Mouse (Mus musculus): ENCODE data around the gene Foxe1. TPM values are rescaled to one million over a fixed set of nuclear protein-coding genes. Genes with fewer than 3 reads are reported as not detected.

Foxe1 gene
- polyA plus RNA-seq, 1 experiment from 2014 or later = not detected

GRCm38 (mm10) chr4:46328906-46329305 is 14.5 kb upstream of the Foxe1 start:
- Histone ChIP-seq H3K27me3 (ENCODE audit: control insufficient read depth, insufficient read depth, low read length) (peaks cover 9% of the 10 kb centered on the region; the same call in 1 of the 2 replicates), H3K27ac (no peak overlapping the region), H3K4me2 (replicated peaks) (no peak overlapping the region), H3K4me3 (replicated peaks; ENCODE audit: low read length) (no peak overlapping the region), H3K36me3 (replicated peaks; ENCODE audit: control insufficient read depth, insufficient read depth) (no peaks in the 10 kb centered on the region), H3K9me3 (ENCODE audit: control insufficient read depth, low read length) (no peaks in the 10 kb centered on the region), H3K9ac (no peak overlapping the region), H3K4me1 (replicated peaks; ENCODE audit: control insufficient read depth, insufficient read depth, low read length) (no peaks in the 10 kb centered on the region)
- WGBS = 44% methylated on average over 3 of the region's 3 CpGs
- ATAC-seq (ENCODE audit: low FRiP score) (no peak), DNase-seq (ENCODE audit: low spot score) (no peak)

GRCm38 (mm10) chr4:46335846-46336245 is 7.6 kb upstream of the Foxe1 start:
- no peaks in the 10 kb centered on the region for H3K4me1 ChIP-seq (replicated peaks; ENCODE audit: control insufficient read depth, insufficient read depth, low read length)
- peaks cover 62% of the 10 kb centered on the region for H3K27me3 ChIP-seq (ENCODE audit: control insufficient read depth, insufficient read depth, low read length)
- no peak overlapping the region for H3K4me3 ChIP-seq (replicated peaks; ENCODE audit: low read length)
- WGBS = 20% methylated on average over 1 of the region's 1 CpGs
- H3K9ac ChIP-seq = no peak overlapping the region
- no peaks in the 10 kb centered on the region for H3K36me3 ChIP-seq (replicated peaks; ENCODE audit: control insufficient read depth, insufficient read depth)
- no peaks in the 10 kb centered on the region for H3K9me3 ChIP-seq (ENCODE audit: control insufficient read depth, low read length)
- no peak overlapping the region for H3K4me2 ChIP-seq (replicated peaks)
- DNase-seq (ENCODE audit: low spot score) (no peak), ATAC-seq (ENCODE audit: low FRiP score) (no peak)
- no peak overlapping the region for H3K27ac ChIP-seq

GRCm38 (mm10) chr4:46337990-46338389 is 5.4 kb upstream of the Foxe1 start:
- no peak overlapping the region for H3K9ac ChIP-seq
- H3K4me2 ChIP-seq (replicated peaks) = no peak overlapping the region
- no peaks in the 10 kb centered on the region for H3K9me3 ChIP-seq (ENCODE audit: control insufficient read depth, low read length)
- no peaks in the 10 kb centered on the region for H3K4me1 ChIP-seq (replicated peaks; ENCODE audit: control insufficient read depth, insufficient read depth, low read length)
- 1% methylated on average over 3 of the region's 3 CpGs for WGBS
- no peaks in the 10 kb centered on the region for H3K36me3 ChIP-seq (replicated peaks; ENCODE audit: control insufficient read depth, insufficient read depth)
- no peak overlapping the region for H3K4me3 ChIP-seq (replicated peaks; ENCODE audit: low read length)
- DNase-seq (ENCODE audit: low spot score) (no peak), ATAC-seq (ENCODE audit: low FRiP score) (no peak)
- no peak overlapping the region for H3K27ac ChIP-seq
- peaks cover 80% of the 10 kb centered on the region for H3K27me3 ChIP-seq (ENCODE audit: control insufficient read depth, insufficient read depth, low read length)

GRCm38 (mm10) chr4:46339026-46339425 is 4.4 kb upstream of the Foxe1 start:
- Histone ChIP-seq H3K9me3 (ENCODE audit: control insufficient read depth, low read length) (no peaks in the 10 kb centered on the region), H3K27ac (no peak overlapping the region), H3K27me3 (ENCODE audit: control insufficient read depth, insufficient read depth, low read length) (peaks cover 88% of the 10 kb centered on the region), H3K9ac (no peak overlapping the region), H3K4me1 (replicated peaks; ENCODE audit: control insufficient read depth, insufficient read depth, low read length) (no peaks in the 10 kb centered on the region), H3K4me2 (replicated peaks) (no peak overlapping the region), H3K36me3 (replicated peaks; ENCODE audit: control insufficient read depth, insufficient read depth) (no peaks in the 10 kb centered on the region), H3K4me3 (replicated peaks; ENCODE audit: low read length) (no peak overlapping the region)
- no peak for ATAC-seq (ENCODE audit: low FRiP score)
- DNase-seq (ENCODE audit: low spot score) = no peak
- 12% methylated on average over 10 of the region's 10 CpGs for WGBS

GRCm38 (mm10) chr4:46339584-46339983 is 3.8 kb upstream of the Foxe1 start:
- H3K36me3 ChIP-seq (replicated peaks; ENCODE audit: control insufficient read depth, insufficient read depth) = no peaks in the 10 kb centered on the region
- under 1% methylated on average over 26 of the region's 26 CpGs for WGBS
- DNase-seq (ENCODE audit: low spot score) = no peak
- no peak overlapping the region for H3K4me2 ChIP-seq (replicated peaks)
- peaks cover 89% of the 10 kb centered on the region for H3K27me3 ChIP-seq (ENCODE audit: control insufficient read depth, insufficient read depth, low read length)
- H3K4me3 ChIP-seq (replicated peaks; ENCODE audit: low read length) = no peak overlapping the region
- ATAC-seq (ENCODE audit: low FRiP score) = no peak
- H3K9me3 ChIP-seq (ENCODE audit: control insufficient read depth, low read length) = no peaks in the 10 kb centered on the region
- H3K9ac ChIP-seq = no peak overlapping the region
- no peak overlapping the region for H3K27ac ChIP-seq
- H3K4me1 ChIP-seq (replicated peaks; ENCODE audit: control insufficient read depth, insufficient read depth, low read length) = no peaks in the 10 kb centered on the region; the same call in 1 of the 2 replicates

- no peak for ATAC-seq (ENCODE audit: low FRiP score)
- no peak overlapping the region for H3K9ac ChIP-seq
- H3K27me3 ChIP-seq (ENCODE audit: control insufficient read depth, insufficient read depth, low read length) = peaks cover 98% of the 10 kb centered on the region
- no peaks in the 10 kb centered on the region for H3K36me3 ChIP-seq (replicated peaks; ENCODE audit: control insufficient read depth, insufficient read depth)
- H3K4me1 ChIP-seq (replicated peaks; ENCODE audit: control insufficient read depth, insufficient read depth, low read length) = no peaks in the 10 kb centered on the region; the same call in 1 of the 2 replicates
- no peak for DNase-seq (ENCODE audit: low spot score)
- no peak overlapping the region for H3K4me2 ChIP-seq (replicated peaks)
- H3K27ac ChIP-seq = no peak overlapping the region
- no peak overlapping the region for H3K4me3 ChIP-seq (replicated peaks; ENCODE audit: low read length)
- WGBS = 10% methylated on average over 22 of the region's 22 CpGs
- no peaks in the 10 kb centered on the region for H3K9me3 ChIP-seq (ENCODE audit: control insufficient read depth, low read length)
Observed at GRCm38 (mm10) chr4:46341831-46342680, 1.4 kb upstream of the Foxe1 start.

- no peak overlapping the region; the same call in 1 of the 2 replicates for H3K4me2 ChIP-seq (replicated peaks)
- no peak overlapping the region for H3K4me3 ChIP-seq (replicated peaks; ENCODE audit: low read length)
- H3K4me1 ChIP-seq (replicated peaks; ENCODE audit: control insufficient read depth, insufficient read depth, low read length) = no peaks in the 10 kb centered on the region; the same call in 1 of the 2 replicates
- H3K9me3 ChIP-seq (ENCODE audit: control insufficient read depth, low read length) = no peaks in the 10 kb centered on the region
- no peak overlapping the region for H3K9ac ChIP-seq
- H3K27ac ChIP-seq = no peak overlapping the region
- WGBS = under 1% methylated on average over 27 of the region's 28 CpGs
- DNase-seq (ENCODE audit: low spot score) (no peak), ATAC-seq (ENCODE audit: low FRiP score) (no peak)
- H3K27me3 ChIP-seq (ENCODE audit: control insufficient read depth, insufficient read depth, low read length) = peaks cover 98% of the 10 kb centered on the region
- no peaks in the 10 kb centered on the region for H3K36me3 ChIP-seq (replicated peaks; ENCODE audit: control insufficient read depth, insufficient read depth)
Observed at GRCm38 (mm10) chr4:46342711-46343286, 610 bp upstream of the Foxe1 start.

GRCm38 (mm10) chr4:46344288-46344687 is 879 bp downstream of the Foxe1 start:
- H3K4me2 ChIP-seq (replicated peaks) = peak overlapping the region; percentile 46
- H3K9me3 ChIP-seq (ENCODE audit: control insufficient read depth, low read length) = no peaks in the 10 kb centered on the region
- peaks cover 98% of the 10 kb centered on the region for H3K27me3 ChIP-seq (ENCODE audit: control insufficient read depth, insufficient read depth, low read length)
- H3K9ac ChIP-seq = no peak overlapping the region
- DNase-seq (ENCODE audit: low spot score) (no peak), ATAC-seq (ENCODE audit: low FRiP score) (peak; percentile 57; the same call in 1 of the 2 replicates)
- H3K4me1 ChIP-seq (replicated peaks; ENCODE audit: control insufficient read depth, insufficient read depth, low read length) = no peaks in the 10 kb centered on the region; the same call in 1 of the 2 replicates
- no peaks in the 10 kb centered on the region for H3K36me3 ChIP-seq (replicated peaks; ENCODE audit: control insufficient read depth, insufficient read depth)
- under 1% methylated on average over 28 of the region's 51 CpGs for WGBS
- H3K4me3 ChIP-seq (replicated peaks; ENCODE audit: low read length) = peak overlapping the region; percentile 32
- no peak overlapping the region for H3K27ac ChIP-seq

- peak overlapping the region; percentile 32 for H3K4me3 ChIP-seq (replicated peaks; ENCODE audit: low read length)
- DNase-seq (ENCODE audit: low spot score) (no peak), ATAC-seq (ENCODE audit: low FRiP score) (no peak)
- no peaks in the 10 kb centered on the region for H3K9me3 ChIP-seq (ENCODE audit: control insufficient read depth, low read length)
- H3K27me3 ChIP-seq (ENCODE audit: control insufficient read depth, insufficient read depth, low read length) = peaks cover 99% of the 10 kb centered on the region
- H3K9ac ChIP-seq = no peak overlapping the region
- no peaks in the 10 kb centered on the region for H3K36me3 ChIP-seq (replicated peaks; ENCODE audit: control insufficient read depth, insufficient read depth)
- H3K4me1 ChIP-seq (replicated peaks; ENCODE audit: control insufficient read depth, insufficient read depth, low read length) = no peaks in the 10 kb centered on the region; the same call in 1 of the 2 replicates
- no peak overlapping the region for H3K27ac ChIP-seq
- 3% methylated on average over 67 of the region's 67 CpGs for WGBS
- H3K4me2 ChIP-seq (replicated peaks) = no peak overlapping the region
Observed at GRCm38 (mm10) chr4:46345056-46345772, 1.8 kb downstream of the Foxe1 start.
